Mouse (Mus musculus): ENCODE measurements around the gene Vps11. TPM values are rescaled to one million over a fixed set of nuclear protein-coding genes. Genes with fewer than 3 reads are reported as not detected.

Gene Vps11
- polyA plus RNA-seq, 1 experiment = 44.7 TPM

DNA sequence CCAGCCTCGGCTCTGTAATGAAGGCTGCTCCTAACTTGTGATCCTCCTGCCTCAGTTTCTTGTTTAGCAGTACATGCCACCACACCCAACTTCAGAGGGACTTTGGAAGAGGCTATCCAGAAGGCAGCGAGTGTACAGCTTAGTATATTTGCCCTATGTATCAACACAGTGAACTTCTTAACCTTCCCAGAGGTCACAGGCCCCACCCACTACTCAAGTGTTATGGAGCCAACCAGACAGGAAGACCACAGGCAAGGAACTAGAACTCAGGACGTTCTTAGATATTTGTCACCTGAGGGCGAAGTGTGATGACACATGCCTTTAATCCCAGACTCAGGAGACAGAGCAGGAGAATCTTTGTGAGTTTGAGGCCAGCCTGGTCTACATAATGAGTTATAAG lies 13.8 kb downstream of the Vps11 start:
- TF ChIP-seq CTCF (IDR thresholded peaks at IDR 0.05; ENCODE audit: low read depth, low read length) (no peak), POLR2A (IDR thresholded peaks at IDR 0.05; ENCODE audit: borderline replicate concordance, low read depth, low read length) (no peak)
- Histone ChIP-seq H3K4me3 (ENCODE audit: insufficient read depth, low read length) (no peak overlapping the region), H3K27ac (ENCODE audit: insufficient read depth, low read depth, low read length) (no peak overlapping the region), H3K4me1 (ENCODE audit: control insufficient read depth, insufficient read depth, low read length) (peaks cover 6% of the 10 kb centered on the region)

DNA sequence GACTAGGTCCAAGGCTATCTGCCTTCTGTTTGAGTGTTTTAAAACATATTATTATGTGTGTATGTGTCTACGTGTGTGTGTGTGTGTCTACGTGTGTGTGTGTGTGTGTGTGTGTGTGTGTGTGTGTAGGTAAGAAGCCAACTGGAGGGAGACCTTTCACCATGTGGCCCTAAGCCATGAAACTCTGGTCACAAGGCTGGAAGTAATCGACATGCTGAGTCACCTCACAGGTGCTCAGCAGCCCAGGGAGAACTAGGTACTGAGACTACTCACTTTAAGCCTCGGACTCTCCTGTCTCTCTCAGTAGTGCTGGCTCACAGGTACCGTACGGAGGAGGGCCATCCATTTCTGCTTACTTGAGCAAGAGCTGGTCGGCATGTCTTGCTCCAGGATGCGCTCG lies 14.3 kb downstream of the Vps11 start:
- peaks cover 10% of the 10 kb centered on the region for H3K4me1 ChIP-seq (ENCODE audit: control insufficient read depth, insufficient read depth, low read length)
- TF ChIP-seq POLR2A (IDR thresholded peaks at IDR 0.05; ENCODE audit: borderline replicate concordance, low read depth, low read length) (no peak), CTCF (IDR thresholded peaks at IDR 0.05; ENCODE audit: low read depth, low read length) (no peak)
- H3K27ac ChIP-seq (ENCODE audit: insufficient read depth, low read depth, low read length) = no peak overlapping the region
- no peak overlapping the region for H3K4me3 ChIP-seq (ENCODE audit: insufficient read depth, low read length)

DNA sequence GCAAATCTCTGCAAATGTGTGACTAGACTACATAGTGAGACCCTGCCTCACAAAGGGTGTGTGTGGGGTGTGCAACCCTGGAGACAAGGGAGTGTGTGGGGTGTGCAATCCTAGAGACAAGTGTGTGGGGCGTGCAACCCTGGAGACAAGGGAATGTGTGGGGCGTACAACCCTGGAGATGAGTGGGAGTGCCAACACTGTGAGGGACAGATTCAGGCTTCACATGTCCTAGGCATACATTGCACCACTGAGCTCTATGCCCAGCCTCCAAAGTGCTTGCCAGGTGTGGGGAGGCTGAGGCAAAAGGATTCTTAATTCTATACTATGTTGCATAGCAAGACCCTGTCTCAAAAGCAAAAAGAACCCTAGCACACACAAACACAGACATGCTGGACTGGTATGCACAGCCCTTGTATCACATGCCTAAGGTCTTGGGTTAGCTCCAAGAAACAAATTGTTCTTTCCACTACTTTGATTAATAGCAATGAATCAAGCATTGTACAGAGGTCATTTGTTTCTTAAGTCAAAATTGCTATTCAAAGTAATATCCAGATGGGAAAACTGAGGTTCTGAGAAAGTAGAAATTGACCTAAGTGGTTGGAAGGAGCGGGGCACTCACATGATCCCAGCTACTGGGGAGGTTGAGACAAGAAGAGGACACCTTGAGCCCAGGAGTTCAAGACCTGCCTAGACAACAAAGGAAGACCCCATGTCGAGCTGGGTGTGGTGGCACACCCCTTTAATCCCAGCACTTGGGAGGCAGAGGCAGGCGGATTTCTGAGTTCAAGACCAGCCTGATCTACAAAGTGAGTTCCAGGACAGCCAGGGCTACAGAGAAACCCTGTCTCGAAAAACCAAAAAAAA lies 15.7 kb downstream of the Vps11 start:
- TF ChIP-seq POLR2A (IDR thresholded peaks at IDR 0.05; ENCODE audit: borderline replicate concordance, low read depth, low read length) (no peak), CTCF (IDR thresholded peaks at IDR 0.05; ENCODE audit: low read depth, low read length) (no peak)
- no peak overlapping the region for H3K4me3 ChIP-seq (ENCODE audit: insufficient read depth, low read length)
- H3K27ac ChIP-seq (ENCODE audit: insufficient read depth, low read depth, low read length) = no peak overlapping the region
- H3K4me1 ChIP-seq (ENCODE audit: control insufficient read depth, insufficient read depth, low read length) = peaks cover 10% of the 10 kb centered on the region

DNA sequence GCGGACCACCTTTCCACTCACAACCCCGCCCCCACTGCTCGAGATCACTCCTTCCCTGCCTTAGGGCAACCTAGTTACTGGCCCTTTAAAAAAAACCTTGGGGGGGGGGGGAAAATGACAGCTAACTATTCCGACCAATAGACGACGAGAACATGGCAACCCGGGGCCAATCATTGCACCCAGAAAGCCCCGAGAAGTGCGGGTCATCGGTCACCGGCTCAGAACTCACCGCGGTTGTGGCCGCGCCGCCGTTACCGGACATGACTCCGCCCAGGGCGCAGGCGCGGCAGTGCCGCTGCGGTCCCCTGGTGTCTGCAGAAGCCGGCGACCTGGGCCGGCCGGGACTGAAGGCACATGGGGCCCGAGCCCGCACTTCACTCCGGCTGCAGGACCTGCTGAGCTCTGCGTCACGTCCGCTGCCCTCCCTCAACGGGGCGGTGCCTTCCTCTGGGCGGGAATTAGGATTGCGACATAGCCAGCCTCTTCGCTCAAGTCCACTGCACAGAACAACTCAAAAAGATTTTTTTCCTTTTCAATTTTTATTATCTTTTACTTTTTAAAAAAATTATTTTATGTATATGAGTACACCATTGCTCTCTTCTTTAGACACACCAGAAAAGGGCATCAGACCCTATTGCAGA lies 17.6 kb downstream of the Vps11 start, which contains the start of gene Hmbs:
Gene Hmbs, minus strand, starts transcription at position 448 of the 641 bp plus-strand sequence.
- peak within 1 kb of the TSS; percentile 98 for H3K4me3 ChIP-seq (ENCODE audit: insufficient read depth, low read length)
- TF ChIP-seq CTCF (IDR thresholded peaks at IDR 0.05; ENCODE audit: low read depth, low read length) (no peak), POLR2A (IDR thresholded peaks at IDR 0.05; ENCODE audit: borderline replicate concordance, low read depth, low read length) (no peak)
- peaks cover 10% of the 10 kb centered on the region for H3K4me1 ChIP-seq (ENCODE audit: control insufficient read depth, insufficient read depth, low read length)
- peak within 1 kb of the TSS; percentile 99 for H3K27ac ChIP-seq (ENCODE audit: insufficient read depth, low read depth, low read length)

DNA sequence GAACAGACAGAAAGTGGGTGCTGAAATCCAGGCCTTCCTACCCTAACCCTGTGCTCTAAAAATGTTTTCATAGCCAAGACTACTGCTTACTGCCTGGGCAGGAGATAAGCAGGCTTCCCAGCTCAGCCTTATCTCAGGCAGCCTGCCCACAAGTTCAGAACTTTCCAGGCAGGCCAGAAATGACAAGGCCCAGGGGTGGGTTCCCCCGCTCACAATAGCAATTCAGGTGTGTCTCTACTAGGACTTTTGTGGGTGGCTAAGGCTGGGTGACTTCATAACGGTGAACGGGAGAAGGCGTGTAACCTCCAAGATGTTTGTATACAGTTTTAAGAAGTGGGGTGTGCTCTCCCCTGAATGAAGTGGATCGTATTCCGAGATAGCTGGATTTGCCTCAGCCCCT lies 18.2 kb downstream of the Vps11 start:
- Histone ChIP-seq H3K4me3 (ENCODE audit: insufficient read depth, low read length) (peak overlapping the region; percentile 98), H3K4me1 (ENCODE audit: control insufficient read depth, insufficient read depth, low read length) (peaks cover 10% of the 10 kb centered on the region), H3K27ac (ENCODE audit: insufficient read depth, low read depth, low read length) (peak overlapping the region; percentile 25)
- TF ChIP-seq CTCF (IDR thresholded peaks at IDR 0.05; ENCODE audit: low read depth, low read length) (no peak), POLR2A (IDR thresholded peaks at IDR 0.05; ENCODE audit: borderline replicate concordance, low read depth, low read length) (no peak)

DNA sequence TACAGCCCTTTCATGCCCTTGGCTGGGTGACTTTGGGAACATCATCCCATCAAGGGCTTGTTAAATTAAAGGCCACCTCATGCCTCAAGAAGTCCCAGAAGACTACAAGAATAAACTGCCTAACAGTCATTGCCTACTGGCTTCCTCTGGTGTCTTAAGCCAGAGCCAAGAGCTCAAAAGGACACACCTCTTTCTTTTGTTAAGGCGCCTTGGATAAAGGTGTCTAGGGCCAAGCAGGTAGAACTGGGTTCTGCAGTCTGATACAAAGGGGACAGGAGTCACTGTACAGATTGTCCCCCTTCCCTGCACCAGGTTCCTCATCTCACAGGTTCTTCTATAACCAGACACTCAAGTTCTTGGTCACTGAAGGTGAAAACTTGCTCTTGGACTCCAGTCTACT lies 18.9 kb downstream of the Vps11 start:
- peak overlapping the region; percentile 98 for H3K4me3 ChIP-seq (ENCODE audit: insufficient read depth, low read length)
- TF ChIP-seq CTCF (IDR thresholded peaks at IDR 0.05; ENCODE audit: low read depth, low read length) (no peak), POLR2A (IDR thresholded peaks at IDR 0.05; ENCODE audit: borderline replicate concordance, low read depth, low read length) (no peak)
- H3K4me1 ChIP-seq (ENCODE audit: control insufficient read depth, insufficient read depth, low read length) = peaks cover 10% of the 10 kb centered on the region
- H3K27ac ChIP-seq (ENCODE audit: insufficient read depth, low read depth, low read length) = no peak overlapping the region

DNA sequence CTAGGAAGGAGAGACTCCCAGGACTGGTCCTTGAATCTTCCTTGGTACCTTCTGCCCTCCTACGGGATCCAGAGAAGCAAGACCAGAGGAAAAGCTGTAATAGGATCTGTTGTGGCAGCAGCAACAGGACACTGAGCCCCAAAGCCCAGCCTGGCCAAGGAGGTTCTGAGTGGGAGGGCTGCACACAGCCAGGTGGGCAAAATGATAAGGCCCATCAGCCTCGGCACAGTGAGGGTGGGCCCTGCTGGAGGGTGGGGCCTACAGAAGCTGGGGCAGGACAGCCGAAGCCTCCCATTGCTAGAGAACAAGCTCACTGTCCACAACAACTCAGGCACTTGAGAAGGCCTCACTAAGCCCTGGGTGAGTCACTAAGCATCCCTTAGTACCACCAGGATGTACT lies 19.3 kb downstream of the Vps11 start:
- Histone ChIP-seq H3K27ac (ENCODE audit: insufficient read depth, low read depth, low read length) (no peak overlapping the region), H3K4me1 (ENCODE audit: control insufficient read depth, insufficient read depth, low read length) (peaks cover 11% of the 10 kb centered on the region), H3K4me3 (ENCODE audit: insufficient read depth, low read length) (no peak overlapping the region)
- TF ChIP-seq POLR2A (IDR thresholded peaks at IDR 0.05; ENCODE audit: borderline replicate concordance, low read depth, low read length) (no peak), CTCF (IDR thresholded peaks at IDR 0.05; ENCODE audit: low read depth, low read length) (no peak)

DNA sequence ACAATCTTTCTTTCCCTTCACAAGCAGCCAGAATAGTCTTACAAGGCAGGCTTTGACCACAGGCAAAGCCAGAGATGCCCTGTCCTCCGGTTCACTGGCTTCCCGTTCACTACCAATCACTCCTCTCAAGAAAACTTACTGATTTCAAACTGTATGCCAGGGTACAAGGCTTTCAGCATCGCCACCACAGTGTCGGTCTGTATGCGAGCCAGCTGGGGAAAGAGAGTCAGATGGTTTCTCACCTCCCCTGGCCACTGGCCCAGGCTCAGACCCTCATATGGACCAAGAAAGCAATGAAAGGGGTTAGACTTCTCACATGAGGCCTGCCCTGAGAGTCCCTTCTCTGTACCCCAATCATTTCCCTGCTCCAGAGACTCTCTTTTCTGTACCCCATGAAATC lies 20.0 kb downstream of the Vps11 start:
- peaks cover 18% of the 10 kb centered on the region for H3K4me1 ChIP-seq (ENCODE audit: control insufficient read depth, insufficient read depth, low read length)
- no peak overlapping the region for H3K27ac ChIP-seq (ENCODE audit: insufficient read depth, low read depth, low read length)
- H3K4me3 ChIP-seq (ENCODE audit: insufficient read depth, low read length) = no peak overlapping the region
- no peak for TF ChIP-seq POLR2A (IDR thresholded peaks at IDR 0.05; ENCODE audit: borderline replicate concordance, low read depth, low read length)
- no peak for TF ChIP-seq CTCF (IDR thresholded peaks at IDR 0.05; ENCODE audit: low read depth, low read length)

DNA sequence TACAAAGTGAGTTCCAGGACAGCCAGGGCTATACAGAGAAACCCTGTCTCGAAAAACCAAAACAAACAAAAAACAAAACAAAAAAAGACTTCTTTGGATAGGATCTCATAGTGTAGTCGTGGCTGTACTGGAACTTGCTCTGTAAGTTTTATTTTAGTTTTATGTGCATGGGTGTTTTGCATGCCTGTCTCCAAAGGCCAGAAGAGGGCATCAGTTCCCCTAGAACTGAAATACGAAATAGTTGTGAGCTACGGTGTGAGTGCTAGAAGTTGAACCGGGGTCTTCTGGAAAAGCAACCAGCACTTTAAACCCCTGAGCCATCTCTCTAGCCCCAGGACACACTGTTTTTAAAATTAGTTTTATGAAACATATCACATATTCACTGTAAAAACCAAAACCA lies 22.9 kb downstream of the Vps11 start:
- H3K27ac ChIP-seq (ENCODE audit: insufficient read depth, low read depth, low read length) = no peak overlapping the region
- H3K4me3 ChIP-seq (ENCODE audit: insufficient read depth, low read length) = no peak overlapping the region
- no peak for TF ChIP-seq POLR2A (IDR thresholded peaks at IDR 0.05; ENCODE audit: borderline replicate concordance, low read depth, low read length)
- no peak for TF ChIP-seq CTCF (IDR thresholded peaks at IDR 0.05; ENCODE audit: low read depth, low read length)
- H3K4me1 ChIP-seq (ENCODE audit: control insufficient read depth, insufficient read depth, low read length) = peaks cover 18% of the 10 kb centered on the region
